Mouse (Mus musculus): ENCODE measurements around the gene Ccnl1. TPM values are rescaled to one million over a fixed set of nuclear protein-coding genes. Genes with fewer than 3 reads are reported as not detected.

Ccnl1 gene
- total RNA-seq, 2 experiments from 2014 or later, result 52.5 to 57.8 TPM

DNA sequence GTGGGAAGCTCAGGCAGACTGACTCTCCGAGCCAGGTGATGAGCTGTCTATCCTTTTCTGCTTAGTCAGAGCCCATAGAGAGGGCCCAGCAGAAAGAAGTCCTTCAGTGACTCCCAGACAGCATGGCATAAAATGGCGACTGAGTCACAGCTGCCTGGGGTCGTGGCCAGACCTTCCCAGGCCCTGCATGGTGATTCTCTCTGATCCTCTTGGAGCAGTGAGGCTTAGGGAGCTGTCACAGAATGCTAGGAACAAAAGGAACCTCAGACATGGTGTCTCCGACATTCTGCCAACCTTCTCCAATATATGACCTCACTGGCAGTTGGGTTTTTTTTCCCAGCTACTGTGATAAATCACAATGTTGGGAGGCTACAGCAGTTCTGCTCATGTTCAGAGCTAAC is 30.9 kb downstream of the Ccnl1 start:
- DNase-seq (ENCODE audit: low spot score in 2 of 2), result no peak

DNA sequence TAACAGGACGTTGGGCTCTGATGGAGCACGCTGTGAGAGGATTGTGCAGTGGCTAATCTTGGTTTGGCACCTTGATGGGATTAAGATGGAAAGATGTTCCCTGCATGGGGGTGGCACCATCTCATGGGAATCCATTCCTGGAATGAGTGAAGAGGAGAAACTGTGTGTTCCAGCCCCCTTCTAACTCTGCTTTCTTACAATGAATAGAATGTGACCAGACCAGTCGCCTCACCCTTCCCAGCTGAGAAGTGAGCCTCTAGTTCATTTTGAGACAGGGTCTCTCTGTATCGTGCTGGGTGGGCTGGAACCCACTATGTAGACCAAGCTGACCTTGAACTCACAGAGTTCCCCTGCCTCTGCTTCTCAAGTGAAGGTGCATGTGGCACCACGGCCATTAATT is 31.6 kb downstream of the Ccnl1 start:
- DNase-seq (ENCODE audit: low spot score in 2 of 2), result no peak

DNA sequence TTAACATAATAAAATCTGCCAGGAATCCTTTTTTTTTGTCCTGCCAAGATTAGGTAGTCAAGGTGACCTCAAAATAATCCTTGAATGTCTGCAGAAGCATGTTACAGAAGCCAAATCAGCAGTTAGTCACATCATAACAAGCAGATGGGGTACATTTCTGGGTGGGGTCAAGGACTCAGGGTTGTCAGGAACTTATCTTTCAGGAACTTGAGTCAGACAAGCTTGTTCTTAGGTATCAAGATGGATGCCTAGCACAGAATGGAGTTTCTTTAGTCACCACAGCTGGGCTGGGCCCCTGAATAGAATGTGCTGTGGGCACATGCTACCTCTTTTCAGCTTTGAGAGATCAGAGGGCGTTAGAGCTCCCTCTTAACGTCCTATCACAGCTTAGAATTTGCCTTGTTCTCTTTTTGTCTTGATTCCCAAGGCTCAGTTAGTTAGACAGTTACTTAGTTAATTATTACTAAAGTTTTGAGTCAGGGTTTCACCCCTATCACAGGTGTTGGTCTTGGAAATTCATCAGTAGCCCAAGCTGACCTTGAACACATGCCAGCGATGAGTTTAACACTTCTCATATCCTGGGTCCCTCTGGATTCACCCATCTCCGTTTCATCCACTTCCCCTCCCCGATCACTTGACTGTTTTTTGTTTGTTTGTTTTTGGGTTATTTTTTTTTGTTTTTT is 32.9 kb downstream of the Ccnl1 start:
- DNase-seq (ENCODE audit: low spot score in 2 of 2), result no peak

DNA sequence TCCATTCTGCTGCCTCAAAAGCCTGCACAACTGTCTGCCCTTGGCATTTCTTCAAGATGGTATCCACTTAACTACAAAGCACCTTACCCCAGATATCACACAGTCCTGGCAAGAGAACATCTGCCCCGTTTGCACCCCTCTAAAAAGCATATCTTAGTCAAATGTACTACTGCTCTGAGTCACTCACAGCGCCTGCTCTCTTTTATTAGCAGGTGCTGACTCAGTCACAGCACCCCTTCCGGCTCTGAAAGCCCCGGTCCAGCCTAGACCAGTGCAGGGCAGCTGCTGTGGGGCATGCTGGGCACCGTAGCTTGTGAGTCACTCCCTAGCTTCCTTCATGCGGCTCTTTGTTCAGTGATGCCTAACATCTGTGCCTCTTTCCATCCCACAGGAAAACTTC is 35.6 kb downstream of the Ccnl1 start:
- DNase-seq (ENCODE audit: low spot score in 2 of 2), result no peak

DNA sequence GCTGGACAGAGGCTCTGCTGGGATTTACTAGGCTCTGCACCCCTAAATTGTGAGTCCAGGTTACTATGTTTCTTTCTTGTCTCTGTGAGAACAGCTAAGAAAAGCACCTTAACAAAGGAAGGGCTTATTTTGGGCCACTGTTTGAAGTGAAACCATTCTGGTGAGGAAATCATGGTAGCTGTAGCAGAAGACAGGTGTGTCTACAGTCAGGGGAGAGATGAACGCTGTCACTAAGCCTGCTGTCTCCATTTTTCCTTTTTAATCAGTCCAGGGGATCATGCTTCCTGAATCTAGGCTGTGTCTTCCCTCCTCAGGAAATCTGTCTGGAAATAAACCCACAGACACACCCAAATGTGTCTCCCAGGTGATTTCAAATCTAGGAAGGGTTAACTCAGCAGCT is 36.4 kb downstream of the Ccnl1 start:
- DNase-seq (ENCODE audit: low spot score in 2 of 2), result no peak

DNA sequence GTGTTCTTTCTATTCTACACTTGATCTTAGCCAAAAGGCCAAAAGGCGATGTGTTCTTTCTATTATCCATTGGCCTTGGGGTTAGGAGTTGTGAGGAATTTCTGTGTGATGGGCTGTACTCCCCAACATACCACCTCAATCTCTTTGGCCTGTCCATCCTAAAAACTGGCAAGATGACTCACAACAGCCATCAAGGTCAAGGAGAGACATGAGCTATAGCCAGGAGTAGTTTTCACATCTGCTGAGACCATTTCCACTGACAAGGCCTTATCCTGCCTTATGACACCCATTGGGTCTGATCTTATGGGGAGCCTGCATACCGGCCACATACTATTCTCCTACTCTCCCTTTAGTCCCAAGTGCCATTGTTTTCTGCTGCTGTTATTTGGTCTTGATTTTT is 39.0 kb downstream of the Ccnl1 start:
- no peak for DNase-seq (ENCODE audit: low spot score in 2 of 2)

DNA sequence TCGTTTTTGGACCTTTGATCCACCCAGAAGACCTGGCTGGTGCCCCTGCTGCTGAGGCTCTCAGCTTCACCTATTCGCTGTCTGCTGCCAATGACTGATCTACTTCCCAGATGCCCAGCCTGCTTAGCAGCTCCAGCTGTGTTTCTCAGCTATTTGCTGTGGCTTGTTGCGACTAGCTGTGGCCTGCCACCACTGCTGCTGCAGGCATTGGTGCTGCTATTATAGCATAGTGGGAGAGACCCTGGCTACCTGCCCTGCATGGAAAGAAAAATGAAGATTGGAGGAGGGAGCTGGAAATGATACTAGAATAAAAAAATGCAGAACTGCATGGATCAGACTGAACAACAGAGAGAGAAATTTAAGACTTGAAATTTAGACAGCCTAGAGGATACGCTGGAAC is 45.1 kb downstream of the Ccnl1 start:
- DNase-seq (ENCODE audit: low spot score in 2 of 2), result peak in 1 of 2 experiments; percentile 10

DNA sequence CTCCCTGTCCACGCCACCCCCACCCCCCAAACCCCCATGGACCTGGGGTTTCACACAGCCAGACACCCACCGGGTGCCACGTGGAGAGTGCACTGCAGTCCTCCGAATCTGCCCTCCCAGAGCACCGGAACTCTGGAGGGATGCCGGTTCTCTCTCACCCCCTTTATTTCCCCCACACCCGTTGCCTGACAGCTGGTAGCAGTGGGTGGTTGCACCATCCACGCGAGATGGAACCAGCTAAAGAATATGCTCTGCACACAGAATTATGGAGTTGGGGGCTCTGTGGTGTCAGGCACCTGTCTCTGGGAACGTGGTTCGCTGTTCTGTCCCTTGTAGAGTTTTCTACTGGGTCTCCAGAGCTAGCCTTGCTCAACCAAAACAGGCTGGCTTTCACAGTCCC is 45.8 kb downstream of the Ccnl1 start:
- DNase-seq (ENCODE audit: low spot score in 2 of 2), result peak; percentile 61 to 73

DNA sequence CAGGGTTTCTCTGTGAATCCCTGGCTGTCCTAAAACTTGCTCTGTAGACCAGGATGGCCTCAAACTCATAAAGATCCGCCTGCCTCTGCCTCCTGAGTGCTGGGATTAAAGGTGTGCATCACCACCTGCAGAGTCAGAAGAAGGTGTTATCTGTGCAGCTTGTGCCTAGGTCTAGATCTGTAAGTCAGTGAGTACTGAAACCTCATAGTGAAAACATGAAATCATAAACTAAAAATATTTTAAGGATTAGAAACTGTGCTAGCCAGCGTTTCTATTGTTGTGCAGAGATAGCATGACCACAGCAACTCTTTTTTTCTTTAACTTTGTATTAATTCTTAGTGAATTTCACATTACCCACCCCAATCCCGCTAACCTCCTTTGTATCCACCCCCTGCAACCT is 46.8 kb downstream of the Ccnl1 start:
- no peak for DNase-seq (ENCODE audit: low spot score in 2 of 2)

DNA sequence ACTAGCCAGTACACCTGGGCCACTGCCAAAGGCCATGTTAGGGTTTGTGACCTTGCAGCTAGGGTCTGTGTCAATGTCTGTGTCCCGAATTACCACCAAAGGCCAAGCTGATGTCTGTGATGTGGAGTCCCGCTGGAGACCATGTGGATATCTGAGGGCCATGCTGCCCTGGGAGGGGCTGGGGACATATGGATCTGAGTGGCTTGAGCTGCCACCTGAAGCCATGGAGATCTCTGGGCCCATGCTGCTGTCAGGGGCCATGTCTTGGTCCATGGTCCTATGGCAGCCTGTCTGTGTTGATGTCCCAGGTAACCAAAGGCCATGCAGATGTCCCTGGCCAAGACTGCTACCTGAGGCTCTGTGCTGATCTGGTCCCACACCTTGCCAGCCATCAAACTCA is 48.6 kb downstream of the Ccnl1 start:
- no peak for DNase-seq (ENCODE audit: low spot score in 2 of 2)

DNA sequence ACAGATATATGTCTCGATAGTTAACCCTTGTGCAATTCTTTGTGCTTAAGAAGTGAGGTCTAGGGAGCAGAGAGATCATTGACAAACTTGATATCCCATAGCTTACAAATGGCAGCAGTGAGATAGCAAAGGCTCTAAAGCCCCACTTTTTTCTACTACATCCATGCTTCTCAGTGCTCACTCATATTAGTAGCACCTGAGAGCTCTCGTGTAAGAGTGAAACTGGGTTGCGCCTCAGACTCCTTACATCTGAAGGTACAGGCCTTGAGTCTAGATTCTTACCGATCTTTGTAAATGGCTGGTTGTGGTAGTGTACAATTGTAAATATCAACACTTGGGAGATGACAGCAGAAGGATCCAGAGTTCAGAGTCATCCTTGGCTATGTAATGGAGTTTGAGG is 50.5 kb downstream of the Ccnl1 start:
- DNase-seq (ENCODE audit: low spot score in 2 of 2), result no peak

DNA sequence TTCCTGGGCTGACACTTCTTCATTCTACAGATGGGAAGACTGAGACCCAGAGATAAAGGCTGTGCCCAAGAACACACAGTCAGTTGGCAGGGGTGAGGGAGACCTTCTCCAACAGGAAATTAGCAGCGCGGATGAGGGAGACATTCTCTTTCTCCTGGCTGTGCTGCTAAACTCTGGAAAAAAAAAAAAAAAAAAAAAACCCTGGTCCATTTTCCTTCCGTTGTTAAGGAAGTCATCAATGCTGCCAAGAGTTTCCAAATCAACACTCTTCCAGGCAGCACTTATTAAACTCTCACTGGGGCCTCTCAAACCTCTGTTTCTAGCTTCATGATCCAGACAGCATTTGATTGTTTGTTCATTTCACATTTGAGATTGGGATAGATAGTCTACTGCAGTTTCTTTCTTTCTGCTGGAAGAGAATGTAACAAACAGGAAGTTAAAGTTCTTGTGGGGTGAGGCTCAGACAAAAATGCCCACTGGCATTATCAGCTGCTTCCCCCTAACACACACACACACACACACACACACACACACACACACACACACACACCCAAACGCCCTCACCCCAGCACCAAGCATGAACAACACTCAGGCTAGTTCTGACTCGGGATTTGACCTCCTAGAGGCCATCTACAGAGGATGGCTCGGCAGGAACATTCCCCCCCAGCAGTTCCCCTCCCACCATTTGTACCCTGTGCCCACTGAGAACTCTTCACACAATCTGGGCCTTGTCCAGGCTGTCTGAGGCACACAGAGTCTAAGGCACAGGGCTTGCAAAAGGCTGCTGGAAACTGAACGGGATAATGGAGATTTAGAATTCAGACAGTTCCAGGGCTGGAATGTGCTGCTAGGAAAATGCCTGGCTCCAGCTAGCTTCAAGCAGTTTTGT is 52.5 kb downstream of the Ccnl1 start:
- DNase-seq (ENCODE audit: low spot score in 2 of 2), result no peak

DNA sequence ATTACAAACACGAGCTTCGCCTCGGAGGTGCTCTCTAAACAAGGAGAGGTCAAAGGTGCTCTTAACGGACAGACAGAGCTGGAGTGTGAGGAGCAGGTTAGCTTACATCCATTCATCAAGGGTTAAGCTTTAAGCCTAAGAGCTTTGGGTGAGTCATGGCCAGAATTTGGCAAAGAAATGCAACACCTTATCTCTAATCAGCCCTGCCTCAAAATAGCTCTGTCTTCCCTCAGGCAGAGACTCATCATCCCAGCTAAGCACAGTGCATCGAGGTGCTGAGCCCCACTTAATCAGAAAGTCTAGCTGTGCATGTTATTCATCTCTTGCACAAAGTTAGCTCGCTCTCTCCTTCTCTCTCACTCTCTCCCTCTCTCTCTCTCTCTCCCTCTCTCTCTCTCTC is 53.3 kb downstream of the Ccnl1 start:
- DNase-seq (ENCODE audit: low spot score in 2 of 2), result no peak

DNA sequence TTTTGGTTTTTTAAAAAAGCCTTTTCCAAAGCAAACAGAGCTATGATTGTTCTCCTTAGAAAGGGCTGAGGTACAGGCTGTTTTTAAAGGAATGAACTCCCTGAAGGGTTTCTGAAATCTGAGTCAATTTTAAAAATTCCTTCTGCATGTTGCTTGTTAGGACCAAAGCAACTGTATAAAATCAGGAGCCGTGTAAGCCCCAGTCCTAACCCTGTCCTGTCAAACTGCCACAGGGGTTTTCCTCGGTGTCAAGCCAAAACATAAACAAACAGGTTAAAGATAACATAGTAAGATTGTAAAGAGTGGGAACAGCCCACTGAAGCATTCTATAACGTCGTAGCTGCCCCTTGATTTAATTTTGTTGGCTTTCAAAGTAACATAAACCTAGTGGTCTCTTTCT is 53.9 kb downstream of the Ccnl1 start:
- DNase-seq (ENCODE audit: low spot score in 2 of 2), result no peak

DNA sequence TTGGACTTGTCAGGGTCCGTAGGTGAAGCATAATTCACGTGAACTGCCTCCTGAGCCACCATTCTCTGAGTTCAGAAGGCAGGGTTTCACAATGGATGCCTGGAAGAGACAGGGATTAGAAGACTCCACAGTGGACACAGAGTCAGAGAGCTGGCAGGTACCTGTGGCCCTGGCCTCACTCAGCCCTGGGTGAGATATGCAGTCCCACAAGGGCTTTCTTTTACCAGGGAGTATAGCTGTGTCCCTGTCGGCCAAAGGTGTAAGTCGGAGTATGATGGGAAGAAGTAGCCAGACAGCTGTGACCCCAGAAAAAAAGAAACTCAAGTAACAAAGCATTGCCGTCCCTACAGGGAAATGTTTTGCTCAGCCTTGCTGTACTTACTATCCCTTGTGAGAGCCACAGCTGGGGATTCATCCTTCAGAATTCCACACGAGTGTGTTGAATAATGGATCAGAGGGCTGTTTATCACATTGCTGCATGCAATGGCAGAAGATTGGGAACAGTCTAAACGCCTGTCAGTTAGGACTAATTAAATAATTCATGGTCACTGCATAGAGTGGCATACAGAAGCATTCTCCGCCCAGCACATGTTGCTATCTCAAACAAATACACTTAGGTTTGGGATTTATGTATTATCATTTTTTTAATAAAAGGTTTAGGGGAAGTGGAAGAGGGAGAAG is 59.3 kb downstream of the Ccnl1 start:
- no peak for DNase-seq (ENCODE audit: low spot score in 2 of 2)

DNA sequence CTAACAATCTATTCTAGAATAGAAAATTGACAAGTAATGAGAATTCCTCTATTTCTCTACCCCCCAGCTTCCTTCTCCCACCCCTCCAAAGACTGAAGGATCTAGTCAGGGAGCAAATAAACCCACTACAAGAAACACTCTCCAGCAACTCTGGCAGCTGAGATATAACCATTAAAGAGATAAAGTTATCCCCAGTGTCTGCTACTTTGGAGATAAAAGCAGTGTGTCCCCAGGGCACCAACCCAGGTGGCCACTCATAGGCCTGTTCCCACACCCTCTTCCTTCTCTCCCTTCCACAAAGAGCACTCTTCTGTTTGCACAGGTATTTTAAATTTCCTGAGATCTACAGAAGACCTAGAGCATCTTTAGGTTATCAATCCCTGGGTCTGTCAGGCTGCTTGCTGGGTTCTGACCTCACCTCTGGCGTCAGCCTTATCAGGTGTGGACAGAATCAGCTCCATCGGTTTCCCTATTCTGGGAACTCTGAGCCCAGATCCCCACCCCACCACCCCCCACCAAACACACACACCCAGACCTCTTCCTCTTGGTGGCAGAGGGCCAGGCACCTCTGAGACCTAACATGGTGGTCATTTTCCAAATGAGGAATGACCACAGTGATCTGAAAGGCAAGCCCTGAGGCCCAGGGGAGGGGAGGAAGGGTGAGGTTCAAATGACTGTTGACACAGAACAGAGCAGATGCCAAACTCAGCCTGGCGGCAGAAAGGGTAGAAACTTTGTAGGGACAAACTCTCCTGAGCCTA is 60.6 kb downstream of the Ccnl1 start:
- DNase-seq (ENCODE audit: low spot score in 2 of 2), result no peak

Measured in layer of hippocampus, adult 18-20 months (tissue).